Mouse (Mus musculus): ENCODE results near the gene Dctn1.

DNA sequence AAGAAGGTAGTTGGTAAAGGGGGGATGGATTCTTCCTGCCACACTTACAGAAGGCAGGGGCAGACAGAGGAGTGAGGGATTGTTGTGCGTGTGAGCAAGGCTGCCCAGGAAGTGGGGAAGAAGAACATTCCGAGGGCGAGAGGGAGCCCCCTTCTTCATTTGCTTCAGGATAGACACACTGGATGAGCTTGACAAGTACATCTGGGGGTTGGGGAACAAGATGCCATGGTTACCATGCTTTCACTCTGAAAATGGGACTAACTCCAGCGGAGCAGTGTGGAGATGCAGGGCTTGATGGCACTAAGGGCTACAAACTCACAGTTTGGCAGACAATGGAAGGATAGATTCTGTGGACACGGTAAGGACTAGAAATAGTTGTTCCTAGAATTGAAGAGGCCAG, 5.3 kb downstream of the Dctn1 start:
- TF ChIP-seq CTCF (IDR thresholded peaks at IDR 0.05; ENCODE audit: low read depth): no peak
- TF ChIP-seq EP300 (IDR thresholded peaks at IDR 0.05; ENCODE audit: low read depth): no peak

All from heart, postnatal 0 days (tissue).